Mouse (Mus musculus) mesoderm, embryonic 11.5 days (tissue): ENCODE results near the gene Fam160a1.

Experiments used
- DNase-seq: peaks from one replicate; pipeline ENCODE4 v3.0.0-alpha.2; 2012; ENCODE audit warnings: low read depth, low spot score

Gene Fam160a1

DNA sequence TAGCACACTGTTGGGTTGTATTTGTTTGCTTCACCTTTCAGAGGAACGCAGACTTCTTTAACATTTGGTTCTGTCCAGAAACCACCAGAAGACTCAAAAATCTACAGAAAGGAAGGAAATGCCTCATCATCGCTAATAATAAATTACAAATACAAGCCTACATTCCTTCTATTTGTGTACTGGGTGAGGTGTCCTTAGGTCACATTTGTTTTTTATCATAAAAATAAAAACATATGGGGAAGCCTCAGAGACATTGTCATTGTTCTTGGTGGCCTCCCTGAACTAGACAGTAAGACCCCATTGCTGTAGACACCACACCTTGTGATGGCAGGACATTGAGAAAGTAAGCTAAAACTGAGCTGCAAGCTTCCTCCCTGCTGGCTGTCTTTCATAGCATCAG, at the start of gene Fam160a1:
Fam160a1 (minus strand) TSS at position 101 of the 400 bp plus-strand sequence.
- no peak for DNase-seq

GRCm38 (mm10) chr3:85863996-85864395, 46.9 kb upstream of the Fam160a1 start:
- DNase-seq = no peak

DNA sequence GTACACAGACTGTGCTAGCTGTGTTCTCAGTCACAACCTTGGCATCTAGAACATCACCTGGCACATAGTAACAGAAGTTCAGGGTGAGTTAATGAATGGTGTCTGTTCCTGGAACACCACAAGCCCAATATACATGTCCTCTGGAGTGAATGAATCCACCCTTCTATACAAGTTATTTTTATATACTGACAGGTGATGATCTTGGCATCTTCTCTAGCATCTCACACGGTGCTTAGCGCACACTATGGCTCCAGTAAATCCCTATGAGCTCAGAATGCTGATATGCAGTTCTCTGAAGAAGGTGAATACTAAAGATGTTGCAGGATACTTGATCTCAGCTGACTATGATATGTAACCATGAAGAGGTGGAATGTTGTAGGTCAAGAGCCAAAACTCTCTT, 45.8 kb upstream of the Fam160a1 start:
- no peak for DNase-seq

- DNase-seq = no peak
These were observed 43.9 kb upstream of the Fam160a1 start for GRCm38 (mm10) chr3:85860996-85861395.

DNA sequence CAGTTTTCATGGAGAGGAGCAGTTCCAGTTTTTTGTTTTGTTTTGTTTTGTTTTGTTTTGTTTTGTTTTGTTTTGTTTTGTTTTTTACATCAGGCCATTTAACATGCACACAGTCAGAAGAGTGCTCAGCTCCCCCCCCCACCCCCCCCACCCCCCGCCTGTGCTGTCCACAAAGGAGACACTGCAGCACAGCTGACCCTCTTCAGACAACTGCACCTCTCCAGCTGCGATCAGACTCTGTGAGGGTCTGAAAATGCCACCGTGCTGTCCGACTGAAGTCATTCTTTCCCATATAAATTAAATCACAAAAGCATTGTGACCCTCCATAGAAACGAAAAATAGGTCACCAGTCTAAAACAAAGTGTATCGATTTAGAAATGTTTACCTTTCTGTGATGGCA, 42.2 kb upstream of the Fam160a1 start:
- no peak for DNase-seq

DNA sequence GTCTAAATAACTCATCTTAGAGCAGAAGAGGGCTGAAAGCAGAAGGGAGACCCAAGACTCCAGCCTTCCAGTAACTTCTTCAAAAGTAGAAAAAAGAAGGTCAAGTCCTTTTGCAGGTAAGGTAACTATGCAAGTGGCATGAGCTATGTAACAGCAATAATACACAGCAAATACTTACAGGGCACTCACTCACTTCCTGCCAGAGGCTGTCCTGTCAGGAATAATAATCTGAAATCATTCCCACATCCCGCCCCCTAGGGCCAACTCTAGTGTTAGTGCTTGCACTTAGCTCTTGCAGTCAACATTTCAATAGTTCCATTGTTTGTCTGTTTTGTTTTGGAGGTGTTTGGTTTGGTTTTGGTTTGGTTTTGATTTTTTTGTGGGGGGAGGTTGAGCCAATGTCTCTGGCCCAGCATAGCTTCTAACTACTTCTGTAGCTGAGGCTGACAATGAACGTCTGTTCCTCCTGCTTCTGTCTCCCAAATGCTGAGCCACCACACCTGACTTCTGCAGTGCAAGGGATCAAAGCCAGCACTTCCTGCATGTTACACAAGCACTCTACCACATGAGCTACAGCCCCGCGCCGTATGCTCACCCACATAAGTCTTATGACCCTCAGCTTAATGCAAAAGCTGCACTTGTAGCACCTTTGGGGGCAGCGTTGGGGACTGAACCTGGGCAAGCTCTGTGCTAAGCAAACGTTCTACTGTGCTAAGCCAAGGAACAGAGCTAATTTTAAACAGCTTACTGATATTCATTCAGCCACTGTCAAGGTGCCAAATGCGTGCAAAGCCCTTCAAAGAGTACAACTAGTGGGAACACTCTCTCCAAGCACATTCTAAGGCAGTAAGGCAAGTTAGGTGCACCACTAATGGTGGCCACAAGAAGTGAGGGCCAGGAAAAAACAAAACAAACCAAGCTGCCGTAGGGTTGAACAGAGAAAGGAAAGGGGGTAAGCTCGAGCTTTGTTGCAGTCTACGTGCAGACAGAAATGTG, 41.3 kb upstream of the Fam160a1 start:
- DNase-seq = no peak

DNA sequence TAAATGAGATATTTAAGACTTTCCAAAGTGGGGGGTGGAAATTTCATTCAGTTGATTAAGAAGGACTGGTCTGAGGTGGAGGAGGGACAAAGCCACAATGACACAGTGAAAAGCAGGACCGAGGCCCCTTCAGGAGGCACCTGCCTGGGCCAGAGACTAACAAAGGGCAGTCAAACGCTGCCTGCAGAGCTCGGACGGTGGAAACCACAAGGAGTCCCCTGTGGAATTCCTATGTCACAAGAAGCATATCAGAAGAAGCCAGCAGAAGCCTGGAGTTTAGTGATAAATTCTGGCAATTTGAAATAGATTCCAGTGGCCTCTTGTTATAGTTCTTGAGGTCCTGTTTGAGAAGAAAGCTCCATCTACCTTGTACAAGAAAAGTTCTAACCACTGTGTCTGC, 40.0 kb upstream of the Fam160a1 start:
- DNase-seq = no peak

- no peak for DNase-seq
These were observed 38.9 kb upstream of the Fam160a1 start for GRCm38 (mm10) chr3:85855947-85856346.

- no peak for DNase-seq
These were observed 38.0 kb upstream of the Fam160a1 start for GRCm38 (mm10) chr3:85855043-85855442.

DNA sequence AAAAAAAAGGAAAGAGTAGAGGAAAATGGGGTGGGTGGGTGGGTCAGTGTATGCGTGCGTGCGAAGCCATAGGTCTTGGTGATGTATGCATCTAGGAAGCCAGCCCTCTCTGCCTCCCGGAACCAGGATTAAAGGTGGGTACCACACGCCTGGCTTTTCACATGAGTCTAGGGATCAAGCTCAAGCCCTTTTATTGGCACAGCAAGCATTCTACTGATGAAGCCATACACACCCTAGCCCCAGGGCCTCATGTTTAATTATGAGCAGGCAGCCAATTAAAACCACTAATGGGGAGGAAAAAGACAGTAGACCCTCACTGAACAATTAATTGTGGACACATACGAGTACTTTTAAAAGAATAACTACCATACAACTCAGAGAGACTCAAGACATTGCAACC, 37.1 kb upstream of the Fam160a1 start:
- no peak for DNase-seq

DNA sequence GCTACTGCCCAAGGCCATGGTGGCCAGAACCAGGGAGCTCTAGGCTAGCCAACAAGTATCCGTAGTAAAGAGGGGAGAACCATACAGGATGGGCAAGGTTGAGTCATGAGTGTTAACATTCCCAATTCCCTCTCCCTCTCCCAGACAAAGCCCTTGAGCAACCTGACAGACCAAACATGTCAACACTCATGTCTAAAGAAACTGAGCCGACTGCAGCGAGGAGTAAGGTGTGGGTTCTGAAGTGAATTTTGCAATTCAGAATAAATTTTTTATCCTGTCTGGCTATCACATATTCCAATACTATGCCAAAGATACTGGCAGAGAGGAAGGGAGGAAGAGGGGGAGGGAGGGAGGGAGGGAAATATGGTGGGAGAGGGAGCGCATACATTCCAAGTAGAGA, 36.6 kb upstream of the Fam160a1 start:
- no peak for DNase-seq

DNA sequence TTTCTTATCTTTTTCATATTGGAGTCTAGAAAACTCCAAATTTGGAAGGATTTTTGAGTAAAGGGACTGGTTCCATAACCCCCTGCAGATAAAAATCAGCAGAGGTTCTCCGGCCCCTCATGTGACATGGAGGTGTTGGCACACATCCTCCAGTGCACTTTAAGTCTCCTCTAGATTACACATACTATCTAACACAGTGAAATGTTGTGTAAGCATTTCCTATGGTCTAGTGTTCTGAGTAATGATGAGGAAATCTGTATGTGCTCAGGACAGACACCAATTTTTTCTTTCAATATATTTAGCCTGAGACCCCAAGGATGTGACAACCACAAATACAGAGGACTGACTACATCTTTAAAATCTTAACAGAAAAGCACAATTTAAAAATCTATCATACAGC, 33.0 kb upstream of the Fam160a1 start:
- DNase-seq = no peak

DNA sequence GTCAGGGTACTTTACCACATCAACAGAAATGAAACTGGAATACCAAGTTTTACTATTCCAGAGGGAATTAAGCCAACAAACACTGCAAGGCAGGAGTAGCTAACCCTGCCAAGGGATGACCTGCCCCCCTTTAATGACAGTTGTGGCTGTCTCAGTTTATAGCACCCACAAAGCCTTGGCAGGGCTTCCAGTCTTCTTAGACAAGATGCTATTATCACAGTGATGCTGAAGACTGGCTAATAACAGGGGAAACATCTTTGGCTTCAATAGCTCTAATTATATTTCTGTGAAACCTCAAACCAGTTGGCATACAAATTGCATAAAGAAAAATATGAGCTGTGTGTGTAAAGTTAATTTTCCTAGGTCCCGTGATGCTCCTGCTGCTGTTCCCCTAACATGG, 29.2 kb upstream of the Fam160a1 start:
- no peak for DNase-seq

- no peak for DNase-seq
These were observed 28.2 kb upstream of the Fam160a1 start for GRCm38 (mm10) chr3:85845341-85845740.

- no peak for DNase-seq
These were observed 25.8 kb upstream of the Fam160a1 start for GRCm38 (mm10) chr3:85842881-85843218.

- no peak for DNase-seq
These were observed 25.2 kb upstream of the Fam160a1 start for GRCm38 (mm10) chr3:85842177-85842880.

- no peak for DNase-seq
These were observed 24.5 kb upstream of the Fam160a1 start for GRCm38 (mm10) chr3:85841454-85842176.

DNA sequence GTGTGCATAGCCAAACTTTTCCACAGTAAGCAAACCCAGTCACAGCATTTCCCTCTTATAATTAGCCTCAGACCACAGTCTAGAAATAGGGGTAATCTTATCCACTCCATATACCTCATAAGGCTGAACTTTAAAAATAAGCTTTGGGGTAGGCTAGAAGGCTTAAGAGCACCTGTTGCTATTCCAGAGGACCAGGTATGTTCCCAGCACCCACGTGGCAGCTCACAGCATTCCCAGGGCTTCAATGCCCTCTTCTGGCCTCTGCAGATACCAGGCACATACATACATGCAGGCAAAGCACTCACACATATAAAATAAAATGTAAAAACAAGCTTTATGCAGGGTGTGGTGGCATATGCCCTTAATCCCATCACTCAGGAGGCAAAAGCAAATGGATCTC, 16.5 kb upstream of the Fam160a1 start:
- DNase-seq = no peak

- DNase-seq = no peak
These were observed 15.5 kb upstream of the Fam160a1 start for GRCm38 (mm10) chr3:85832490-85833155.

GRCm38 (mm10) chr3:85831785-85832184, 14.7 kb upstream of the Fam160a1 start:
- DNase-seq = no peak

- DNase-seq = no peak
These were observed 12.0 kb upstream of the Fam160a1 start for GRCm38 (mm10) chr3:85829047-85829446.

GRCm38 (mm10) chr3:85827815-85828214, 10.7 kb upstream of the Fam160a1 start:
- no peak for DNase-seq
